Mouse (Mus musculus) ovary, adult 18-20 months (tissue): ENCODE data around the gene Tmem184a.

ENCODE experiments used
- DNase-seq: peaks from one replicate; pipeline ENCODE4 v3.0.0; 2022; ENCODE audit warnings: low spot score, mixed read lengths

Tmem184a gene

GRCm38 (mm10) chr5:139792966-139793337, 26.8 kb downstream of the Tmem184a start:
- no peak for DNase-seq

DNA sequence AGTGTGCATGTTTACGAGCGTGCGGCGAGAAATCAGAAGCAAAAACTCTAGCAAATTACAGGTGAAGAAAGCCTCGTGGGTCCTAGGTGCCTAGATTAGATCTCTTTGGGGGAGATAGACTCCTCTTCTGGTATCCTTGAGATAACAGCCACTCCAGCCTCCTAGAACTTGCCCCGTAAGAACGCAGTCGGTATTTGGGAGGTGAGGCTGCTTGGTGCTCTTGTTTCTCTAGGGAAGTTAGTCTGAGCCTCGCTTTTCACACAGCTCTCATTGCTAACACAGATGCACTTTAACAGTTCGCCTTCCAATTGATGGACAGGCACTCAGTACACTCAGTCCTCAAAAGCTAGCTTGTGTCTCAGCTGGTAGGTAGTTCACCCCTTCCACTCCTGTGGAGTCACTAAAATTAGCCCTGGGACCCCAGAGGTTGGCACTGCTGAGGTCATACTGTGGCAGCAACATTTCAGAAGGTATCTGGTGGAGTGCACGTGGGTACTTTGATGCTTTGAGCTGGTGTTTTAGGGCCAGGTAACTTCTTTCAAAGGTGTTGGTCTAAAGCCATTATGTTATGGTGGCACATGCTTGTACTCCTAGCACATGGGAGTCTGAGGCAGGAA, 27.4 kb downstream of the Tmem184a start:
- DNase-seq = no peak

DNA sequence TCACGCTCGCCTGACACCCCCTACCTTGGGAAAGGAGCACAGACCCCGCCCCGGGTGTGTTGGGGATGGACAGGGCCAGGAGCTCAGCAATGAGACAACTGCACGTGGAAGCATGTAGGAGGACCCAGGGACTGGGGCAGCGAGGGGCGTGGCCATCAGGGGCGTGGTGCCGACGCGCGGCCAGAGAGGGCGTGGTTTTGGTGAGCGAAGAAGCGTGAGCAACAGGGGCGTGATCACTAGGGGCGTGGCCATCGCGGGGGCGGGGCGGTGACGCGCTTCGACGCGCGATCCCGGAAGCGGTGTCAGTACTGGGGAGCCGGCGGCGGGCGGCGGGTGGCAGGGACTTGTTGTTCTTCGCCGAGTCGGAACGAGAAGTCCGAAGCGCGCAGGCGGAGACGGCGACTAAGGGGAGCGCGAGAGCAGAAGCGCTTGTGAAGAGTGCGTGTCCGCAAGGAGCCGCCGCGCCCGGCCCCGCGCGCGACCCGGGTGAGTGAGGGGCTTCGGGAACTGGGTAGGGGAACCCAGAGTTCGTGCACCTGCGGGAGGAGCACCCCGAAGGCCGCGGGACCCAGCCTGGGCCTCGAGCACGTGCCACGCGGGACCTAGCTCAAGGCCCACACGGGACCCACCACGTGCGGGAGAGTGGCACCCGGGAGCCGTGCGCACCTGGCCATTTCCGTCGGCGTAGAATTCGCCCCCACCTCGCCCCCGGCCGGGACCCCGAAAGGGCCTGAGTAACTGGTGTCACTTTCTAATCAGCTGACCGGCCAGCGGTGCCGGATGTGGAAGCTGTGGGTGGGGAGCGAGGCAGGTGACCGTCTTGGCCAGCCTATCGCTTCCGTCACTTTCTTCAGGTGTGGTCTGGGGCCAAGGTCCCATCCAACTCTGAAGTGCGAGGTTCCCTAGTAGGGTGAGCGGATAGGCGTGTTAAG, 28.2 kb downstream of the Tmem184a start, which contains the start of gene Mafk:
Gene Mafk, plus strand, starts transcription at position 287 of the 932 bp plus-strand sequence.
- DNase-seq = peak; percentile 95

DNA sequence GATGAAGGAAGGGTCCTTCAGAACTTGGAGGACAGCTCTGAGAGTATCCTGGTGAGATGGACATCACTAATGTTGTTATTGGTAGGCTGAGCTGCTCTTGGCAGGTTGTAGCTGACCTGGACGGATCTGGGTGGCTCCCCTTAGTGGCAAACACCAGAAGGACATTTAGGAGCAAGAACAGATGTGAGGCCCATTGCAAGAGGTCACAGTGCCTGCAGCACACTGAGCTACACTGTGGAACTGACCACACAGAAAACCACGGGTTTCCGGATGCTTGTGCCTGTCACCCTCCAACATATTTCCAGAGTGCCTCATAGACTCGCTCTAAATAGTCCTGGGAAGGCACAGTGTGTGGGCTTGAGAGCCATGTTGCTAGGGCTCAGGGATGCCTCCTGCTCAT, 30.3 kb downstream of the Tmem184a start:
- no peak for DNase-seq

GRCm38 (mm10) chr5:139781406-139781805, 38.3 kb downstream of the Tmem184a start:
- no peak for DNase-seq

DNA sequence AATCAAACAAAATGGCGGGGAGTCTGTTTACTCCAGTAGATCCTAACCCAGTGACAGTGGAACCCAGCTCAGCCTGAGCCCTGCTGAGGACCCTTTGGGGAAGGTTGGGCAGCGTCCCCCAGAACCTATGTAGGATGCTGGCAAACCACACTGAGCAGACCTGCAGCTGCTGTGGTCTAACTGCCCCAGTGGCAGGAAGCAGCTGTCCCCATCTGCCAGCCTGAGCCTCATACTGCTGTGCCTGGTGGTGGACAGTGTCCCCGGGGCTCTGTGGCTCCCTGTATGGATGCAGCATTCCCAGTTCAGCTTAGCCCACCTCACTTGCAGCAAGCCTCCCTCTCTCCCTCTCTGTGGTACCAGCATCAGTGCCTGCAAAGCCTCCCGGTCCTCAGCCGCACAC, 42.8 kb downstream of the Tmem184a start:
- no peak for DNase-seq

DNA sequence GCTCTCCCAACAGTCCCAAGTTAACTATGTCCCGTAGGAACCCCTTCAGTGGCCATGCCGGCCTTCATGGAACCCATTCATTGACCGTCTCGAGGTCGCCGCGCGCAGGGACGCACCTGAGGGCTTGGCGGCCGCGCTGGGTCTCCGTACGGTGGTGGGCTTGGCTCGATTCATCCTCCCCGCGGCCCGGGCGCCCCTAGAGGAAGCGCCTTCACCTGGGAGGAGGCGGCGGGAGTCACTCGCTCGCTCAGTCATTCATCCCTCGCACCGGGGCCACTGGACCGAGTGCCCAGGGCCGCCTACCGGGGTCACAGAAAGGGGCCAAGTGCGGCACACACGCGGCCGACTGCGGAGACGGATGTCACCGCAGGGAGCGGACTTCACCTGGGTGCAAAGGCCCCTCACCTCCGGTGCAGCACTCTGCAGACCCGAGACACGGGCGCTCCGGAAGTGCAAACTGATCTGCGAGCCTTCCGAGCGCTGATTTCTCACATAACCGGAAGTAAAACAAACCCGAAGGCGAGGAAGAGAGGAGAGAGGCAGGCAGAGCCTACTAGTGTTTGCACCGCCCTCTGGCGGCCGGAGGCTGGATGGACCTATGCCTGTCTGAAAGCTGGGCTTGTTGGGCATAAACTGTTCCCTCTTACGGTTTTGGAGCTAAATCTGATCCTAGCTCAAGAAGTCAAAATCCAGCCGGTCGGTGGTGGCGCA, 44.3 kb downstream of the Tmem184a start, which contains the start of gene Ints1:
Gene Ints1, minus strand, starts transcription at position 459 of the 711 bp plus-strand sequence.
- peak; percentile 88 for DNase-seq

DNA sequence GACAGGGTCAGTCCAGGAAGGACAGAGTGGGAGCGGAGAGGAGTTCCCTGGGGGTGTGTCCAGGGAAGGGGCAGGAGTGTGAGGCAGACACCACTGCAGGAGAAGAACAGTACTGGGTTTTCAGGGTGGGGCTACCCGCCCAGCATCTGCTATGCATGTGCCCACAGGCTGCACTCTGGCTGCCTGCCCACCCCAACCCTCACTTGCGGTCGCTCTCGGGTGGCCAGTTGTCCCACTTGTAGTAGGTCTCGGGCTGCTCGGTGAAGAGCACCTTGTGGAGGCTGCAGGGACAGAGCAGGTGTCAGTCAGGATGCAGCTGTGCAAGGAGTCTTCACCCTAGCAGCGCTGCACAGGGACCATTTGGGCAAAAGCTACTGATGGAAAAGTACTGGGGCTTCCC, 51.5 kb downstream of the Tmem184a start:
- DNase-seq = no peak

DNA sequence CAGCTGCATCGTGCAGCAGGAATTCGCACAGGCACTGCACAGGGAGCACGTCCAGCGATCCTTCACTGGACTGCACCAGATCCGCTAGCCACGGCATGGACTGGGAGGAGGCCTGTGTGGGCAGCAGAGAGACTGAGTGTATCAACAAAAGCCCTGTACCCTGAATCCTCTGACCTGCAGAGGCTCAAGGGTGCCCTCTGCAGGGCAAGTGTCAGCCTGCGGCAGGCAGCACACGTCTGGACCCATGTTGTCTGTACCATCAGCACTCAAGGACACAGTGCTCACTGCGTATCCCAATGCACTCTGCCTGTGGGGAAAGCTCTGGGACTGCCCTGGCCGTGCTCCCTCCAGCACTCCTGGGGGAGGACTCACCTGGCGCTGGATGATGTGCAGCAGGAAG, 55.4 kb downstream of the Tmem184a start:
- DNase-seq = no peak

- DNase-seq = no peak
Measured at GRCm38 (mm10) chr5:139758096-139758495, 61.6 kb downstream of the Tmem184a start.

GRCm38 (mm10) chr5:139756586-139756985, 63.1 kb downstream of the Tmem184a start:
- no peak for DNase-seq

DNA sequence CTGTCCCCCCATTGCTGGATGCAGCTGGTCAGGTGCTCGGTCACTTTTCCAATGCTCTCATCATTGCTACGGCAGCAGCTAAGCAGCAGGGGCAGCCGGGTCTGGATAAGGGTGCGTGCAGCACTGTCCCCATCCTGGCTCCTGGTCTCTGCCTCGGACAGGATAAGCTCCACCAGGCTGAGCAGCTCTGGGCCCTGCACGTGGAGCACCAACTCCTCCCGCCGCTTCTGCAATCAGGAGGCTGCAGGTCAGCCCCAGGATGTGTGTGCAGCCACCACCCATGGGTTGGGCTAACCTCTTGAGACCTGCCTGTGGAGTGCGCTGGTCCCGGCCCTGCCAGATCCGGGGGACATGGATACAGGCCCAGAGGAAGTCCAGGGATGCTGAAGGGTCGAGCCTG, 63.6 kb downstream of the Tmem184a start:
- no peak for DNase-seq

DNA sequence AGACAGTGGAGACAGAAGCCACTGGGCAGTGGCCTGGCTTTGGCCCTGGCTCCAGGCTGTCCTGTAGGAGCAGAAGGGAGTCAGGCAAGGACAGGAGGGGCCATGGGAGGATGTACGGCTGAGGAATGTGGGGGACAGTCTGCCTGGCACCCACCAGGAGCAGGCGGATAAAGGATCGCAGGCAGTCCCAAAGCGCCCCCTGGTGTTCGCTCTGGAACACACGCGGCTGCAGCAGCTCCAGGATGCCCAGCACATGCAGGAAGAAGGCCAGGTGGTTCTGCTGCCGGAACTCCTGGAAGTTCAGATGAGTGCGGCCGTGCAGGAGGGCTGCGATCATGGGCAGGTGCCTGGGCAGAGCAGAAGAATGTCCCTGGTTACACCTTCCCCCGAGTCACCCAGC, 65.0 kb downstream of the Tmem184a start:
- no peak for DNase-seq
